In the genomic region with DNA sequence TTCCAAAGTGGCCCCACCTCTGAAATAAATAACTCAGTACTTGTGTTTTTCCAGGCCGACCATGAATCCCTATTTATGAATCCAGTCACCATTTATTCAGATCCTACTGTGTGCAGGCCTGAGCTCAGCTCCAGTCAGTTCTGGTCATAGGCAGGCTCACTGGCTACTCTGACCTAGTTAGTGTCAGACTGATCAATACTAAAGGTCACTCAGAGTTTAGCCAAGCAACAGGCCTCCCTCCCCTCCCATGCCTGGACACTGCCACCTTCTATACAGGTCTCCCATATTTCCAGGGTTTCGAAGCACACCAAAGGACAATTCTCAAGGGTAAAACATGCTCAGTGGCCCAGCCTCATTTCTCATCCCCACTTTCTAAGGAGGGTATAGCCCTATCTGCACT, we compare ENCODE assay signal across 25 mouse cellular contexts.
"Had no signal": no experiment of that assay in that cellular context is flagged by ENCODE, and none has a peak within 500 bp of the region (broad histone marks: within the 10 kb centered on the region; RNA-seq: fewer than 3 reads in every experiment).

No protein-coding gene starts in this region.

- H3K4me3 ChIP-seq: heart, adult 2 months; heart, embryonic 13.5 days; heart, embryonic 15.5 days; hindbrain, embryonic 12.5 days; intestine, embryonic 15.5 days; layer of hippocampus, adult 2 months; left cerebral cortex, adult 2 months; limb, embryonic 10.5 days; limb, embryonic 12.5 days had no signal

- H3K27ac ChIP-seq: heart, adult 2 months; heart, embryonic 13.5 days; heart, embryonic 15.5 days; hindbrain, embryonic 12.5 days; hindbrain, embryonic 14.5 days; intestine, embryonic 15.5 days; layer of hippocampus, adult 2 months; limb, embryonic 10.5 days; limb, embryonic 12.5 days; liver, embryonic 14.5 days had no signal

- ATAC-seq: hindbrain, embryonic 16.5 days; inflammation-experienced regulatory T-cells, adult 6 months; intestine, embryonic 15.5 days; intestine, postnatal 0 days had no signal

- H3K27me3 ChIP-seq: heart, embryonic 13.5 days; heart, embryonic 15.5 days; hindbrain, embryonic 12.5 days; intestine, embryonic 15.5 days; limb, embryonic 12.5 days had no signal

- H3K4me2 ChIP-seq: heart, embryonic 11.5 days; heart, embryonic 13.5 days; heart, embryonic 15.5 days; hindbrain, embryonic 12.5 days; hindbrain, embryonic 14.5 days; intestine, embryonic 15.5 days; limb, embryonic 12.5 days had no signal

- H3K9me3 ChIP-seq: heart, embryonic 13.5 days; heart, embryonic 15.5 days; hindbrain, embryonic 12.5 days; intestine, embryonic 15.5 days; limb, embryonic 10.5 days; limb, embryonic 12.5 days had no signal

- H3K36me3 ChIP-seq: heart, embryonic 13.5 days; heart, embryonic 15.5 days; intestine, embryonic 15.5 days; limb, embryonic 10.5 days; limb, embryonic 12.5 days had no signal

- H3K9ac ChIP-seq: heart, embryonic 13.5 days; heart, embryonic 15.5 days; hindbrain, embryonic 12.5 days; hindbrain, embryonic 14.5 days; intestine, embryonic 15.5 days; limb, embryonic 12.5 days; liver, embryonic 14.5 days had no signal

- DNase-seq: gastrocnemius, postnatal 14 days; gastrocnemius, postnatal 36 days; heart, adult 11 months; heart, adult 2 months; heart, postnatal 14 days; heart, postnatal 36 days; kidney, adult 18-20 months; kidney, adult 8-10 months; kidney, postnatal 10 days; kidney, postnatal 25 days; kidney, postnatal 4 days had no signal
